Mouse (Mus musculus): ENCODE data around the gene 3110082I17Rik. TPM values are rescaled to one million over a fixed set of nuclear protein-coding genes. Genes with fewer than 3 reads are reported as not detected.
"Not testable (repeated sequence)": the region's sequence is repeated elsewhere in the genome, so short reads cannot be mapped to it uniquely, and the experiment has no call there.

3110082I17Rik gene
- total RNA-seq, 2 experiments from 2014 or later: 16.6 to 17.6 TPM

- intact Hi-C loops (cut with DNase I): no loop called here
- DNase-seq (ENCODE audit: low spot score in 2 of 2): no peak
These were observed 55.4 kb downstream of the 3110082I17Rik start, which contains the start of gene C130050O18Rik for GRCm38 (mm10) chr5:139404801-139405401. TSS of gene C130050O18Rik (plus strand) at chr5:139405280.

GRCm38 (mm10) chr5:139403692-139404260, 56.6 kb downstream of the 3110082I17Rik start:
- intact Hi-C loops (cut with DNase I): no loop called here
- DNase-seq (ENCODE audit: low spot score in 2 of 2): no peak

GRCm38 (mm10) chr5:139402106-139402505, 58.2 kb downstream of the 3110082I17Rik start:
- no peak for DNase-seq (ENCODE audit: low spot score in 2 of 2)
- intact Hi-C loops (cut with DNase I): no loop called here

- intact Hi-C loops (cut with DNase I): loop anchor here (2.0 kb wide), 1 partner anchor 35 kb away; no protein-coding TSS in a partner anchor
- no peak for DNase-seq (ENCODE audit: low spot score in 2 of 2)
These were observed 60.3 kb downstream of the 3110082I17Rik start for GRCm38 (mm10) chr5:139399991-139400390.

- DNase-seq (ENCODE audit: low spot score in 2 of 2): no peak
- intact Hi-C loops (cut with DNase I): loop anchor here (2.0 kb wide), 1 partner anchor 34 kb away; no protein-coding TSS in a partner anchor
These were observed 61.5 kb downstream of the 3110082I17Rik start for GRCm38 (mm10) chr5:139398786-139399185.

- intact Hi-C loops (cut with DNase I): loop anchor here (2.0 kb wide), 1 partner anchor 33 kb away; no protein-coding TSS in a partner anchor
- DNase-seq (ENCODE audit: low spot score in 2 of 2): peak; percentile 93 to 97
These were observed 62.2 kb downstream of the 3110082I17Rik start for GRCm38 (mm10) chr5:139397959-139398753.

GRCm38 (mm10) chr5:139397359-139397916, 62.9 kb downstream of the 3110082I17Rik start:
- intact Hi-C loops (cut with DNase I): no loop called here
- no peak for DNase-seq (ENCODE audit: low spot score in 2 of 2)

GRCm38 (mm10) chr5:139395528-139395927, 64.8 kb downstream of the 3110082I17Rik start:
- intact Hi-C loops (cut with DNase I): no loop called here
- DNase-seq (ENCODE audit: low spot score in 2 of 2): no peak

GRCm38 (mm10) chr5:139394399-139394798, 65.9 kb downstream of the 3110082I17Rik start:
- intact Hi-C loops (cut with DNase I): no loop called here
- no peak for DNase-seq (ENCODE audit: low spot score in 2 of 2)

GRCm38 (mm10) chr5:139393197-139393588, 67.1 kb downstream of the 3110082I17Rik start:
- intact Hi-C loops (cut with DNase I): no loop called here

GRCm38 (mm10) chr5:139392219-139393196, 67.8 kb downstream of the 3110082I17Rik start:
- DNase-seq (ENCODE audit: low spot score in 2 of 2): no peak

More at GRCm38 (mm10) chr5:139393197-139393588, 67.1 kb downstream of the 3110082I17Rik start:
- no peak for DNase-seq (ENCODE audit: low spot score in 2 of 2)

GRCm38 (mm10) chr5:139391309-139391990, 68.9 kb downstream of the 3110082I17Rik start:
- intact Hi-C loops (cut with DNase I): no loop called here
- no peak for DNase-seq (ENCODE audit: low spot score in 2 of 2)

More at GRCm38 (mm10) chr5:139392219-139393196, 67.8 kb downstream of the 3110082I17Rik start:
- intact Hi-C loops (cut with DNase I): no loop called here

GRCm38 (mm10) chr5:139390324-139391119, 69.8 kb downstream of the 3110082I17Rik start:
- intact Hi-C loops (cut with DNase I); DNase-seq (ENCODE audit: low spot score in 2 of 2): not testable (repeated sequence)

GRCm38 (mm10) chr5:139389676-139390061, 70.7 kb downstream of the 3110082I17Rik start:
- DNase-seq (ENCODE audit: low spot score in 2 of 2): peak; percentile 29 to 71
- intact Hi-C loops (cut with DNase I): no loop called here

- intact Hi-C loops (cut with DNase I): no loop called here
- DNase-seq (ENCODE audit: low spot score in 2 of 2): peak; percentile 32 to 73
These were observed 71.3 kb downstream of the 3110082I17Rik start for GRCm38 (mm10) chr5:139388694-139389675.

- DNase-seq (ENCODE audit: low spot score in 2 of 2): no peak
- intact Hi-C loops (cut with DNase I): no loop called here
These were observed 72.1 kb downstream of the 3110082I17Rik start for GRCm38 (mm10) chr5:139388195-139388570.
